Mouse (Mus musculus): ENCODE results near the gene C3. TPM values are rescaled to one million over a fixed set of nuclear protein-coding genes. Genes with fewer than 3 reads are reported as not detected.

Gene C3
- polyA plus RNA-seq, 1 experiment from 2014 or later = 1.4 TPM

DNA sequence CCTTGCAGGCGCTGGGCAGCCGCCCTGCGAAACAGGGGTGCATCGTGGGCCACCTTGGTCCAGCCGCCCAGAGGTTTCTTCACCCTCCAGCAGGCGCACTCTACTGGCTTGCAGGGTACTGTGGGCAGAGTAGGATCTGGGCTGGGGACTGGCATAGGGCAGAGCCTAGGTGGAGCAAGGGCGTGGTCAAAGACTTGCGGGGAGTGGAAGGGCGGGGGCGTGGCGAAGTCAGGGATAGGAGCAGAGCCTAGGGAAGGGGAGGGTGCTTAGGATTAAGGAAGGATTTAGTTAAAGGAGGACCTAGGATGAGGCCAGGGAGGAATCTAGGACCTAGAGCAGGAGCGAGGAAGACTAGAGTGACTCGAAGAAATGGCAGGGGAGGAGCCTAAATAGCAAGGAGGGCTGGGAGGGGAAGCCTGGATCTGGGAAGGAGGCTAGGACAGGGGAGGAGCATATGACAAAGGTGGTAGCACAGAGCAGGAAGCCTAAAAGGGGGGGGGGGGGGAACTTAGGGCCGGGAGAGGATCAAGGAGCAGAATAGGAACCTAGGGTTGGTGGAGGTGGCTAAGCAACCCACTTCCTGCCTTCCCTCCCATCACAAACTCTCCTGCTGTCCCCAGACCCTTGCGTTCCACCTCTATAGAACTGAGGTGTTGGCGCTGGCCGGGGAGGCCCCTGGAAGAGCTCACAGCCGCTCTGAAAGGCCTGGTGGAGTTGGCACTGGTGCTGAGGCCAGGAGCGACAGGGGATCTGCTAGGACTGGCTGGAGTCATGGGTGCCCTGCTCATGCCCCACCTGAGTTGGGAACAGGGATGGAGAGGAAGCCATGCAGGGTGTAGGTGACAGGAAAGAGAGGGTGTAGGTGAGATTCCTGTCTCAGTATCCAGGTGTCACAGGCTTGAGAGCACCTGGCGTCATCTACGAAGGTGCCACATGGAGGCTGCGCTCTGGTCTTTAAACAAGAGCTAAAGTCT is 37.3 kb upstream of the C3 start:
- Histone ChIP-seq H3K27ac (ENCODE audit: low read length) (no peak overlapping the region), H3K27me3 (ENCODE audit: control insufficient read depth, insufficient read depth, low read length) (no peaks in the 10 kb centered on the region), H3K36me3 (ENCODE audit: control insufficient read depth, insufficient read depth, low read length) (peaks cover 15% of the 10 kb centered on the region), H3K4me3 (ENCODE audit: low read depth, low read length) (no peak overlapping the region), H3K4me2 (replicated peaks; ENCODE audit: low read depth, low read length) (no peak overlapping the region; the same call in 1 of the 2 replicates), H3K4me1 (ENCODE audit: control insufficient read depth, insufficient read depth, low read length) (0 out of 2 replicates have a peak, but pooled peaks cover 4% of the 10 kb centered on the region), H3K9ac (replicated peaks; ENCODE audit: low read depth, low read length) (no peak overlapping the region), H3K9me3 (ENCODE audit: control insufficient read depth, low read depth, low read length) (no peaks in the 10 kb centered on the region)
- WGBS = 31% methylated on average over 21 of the region's 22 CpGs
- peak; percentile 77 for ATAC-seq (ENCODE audit: insufficient number of reproducible peaks, insufficient read depth, low FRiP score, low read depth)

- no peak for ATAC-seq (ENCODE audit: insufficient number of reproducible peaks, insufficient read depth, low FRiP score, low read depth)
- Histone ChIP-seq H3K9ac (replicated peaks; ENCODE audit: low read depth, low read length) (no peak overlapping the region), H3K4me1 (ENCODE audit: control insufficient read depth, insufficient read depth, low read length) (0 out of 2 replicates have a peak, but pooled peaks cover 4% of the 10 kb centered on the region), H3K36me3 (ENCODE audit: control insufficient read depth, insufficient read depth, low read length) (peaks cover 17% of the 10 kb centered on the region), H3K4me2 (replicated peaks; ENCODE audit: low read depth, low read length) (no peak overlapping the region), H3K9me3 (ENCODE audit: control insufficient read depth, low read depth, low read length) (no peaks in the 10 kb centered on the region), H3K27me3 (ENCODE audit: control insufficient read depth, insufficient read depth, low read length) (no peaks in the 10 kb centered on the region), H3K4me3 (ENCODE audit: low read depth, low read length) (no peak overlapping the region), H3K27ac (ENCODE audit: low read length) (no peak overlapping the region)
- WGBS = 75% methylated on average over 2 of the region's 2 CpGs
Observed at GRCm38 (mm10) chr17:57264164-57264563, 36.2 kb upstream of the C3 start.

DNA sequence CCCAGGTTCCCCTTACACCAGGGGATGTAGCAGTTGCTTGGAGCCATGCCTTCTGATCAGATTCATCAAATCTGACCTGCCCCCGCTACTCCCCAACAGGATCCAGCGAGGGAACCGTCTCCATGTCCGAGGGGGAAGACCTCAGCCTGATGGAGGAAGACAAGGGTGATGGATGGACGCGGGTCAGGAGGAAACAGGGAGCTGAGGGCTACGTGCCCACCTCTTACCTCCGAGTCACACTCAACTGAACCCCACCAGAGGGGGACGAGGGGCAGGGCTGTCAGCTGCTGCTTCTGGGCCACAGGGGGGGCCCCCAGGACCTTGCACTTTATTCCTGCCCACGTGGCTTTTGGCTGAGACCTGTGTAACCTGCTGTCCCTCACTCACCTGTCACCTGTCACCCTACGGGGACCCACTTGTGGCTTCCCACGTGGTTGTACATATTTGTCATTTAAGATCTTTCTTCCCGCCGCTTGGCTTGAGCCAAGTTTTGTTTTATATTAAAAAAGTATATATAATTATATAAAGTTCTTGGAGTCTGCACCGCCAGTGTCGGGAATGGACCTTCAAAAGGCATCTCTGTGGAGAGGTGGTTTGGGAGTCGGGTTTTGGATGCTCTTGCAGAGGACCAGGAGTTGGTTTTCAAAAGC is 35.1 kb upstream of the C3 start:
- Histone ChIP-seq H3K9ac (replicated peaks; ENCODE audit: low read depth, low read length) (no peak overlapping the region), H3K27ac (ENCODE audit: low read length) (no peak overlapping the region), H3K36me3 (ENCODE audit: control insufficient read depth, insufficient read depth, low read length) (peaks cover 21% of the 10 kb centered on the region), H3K27me3 (ENCODE audit: control insufficient read depth, insufficient read depth, low read length) (no peaks in the 10 kb centered on the region), H3K4me1 (ENCODE audit: control insufficient read depth, insufficient read depth, low read length) (0 out of 2 replicates have a peak, but pooled peaks cover 4% of the 10 kb centered on the region), H3K4me2 (replicated peaks; ENCODE audit: low read depth, low read length) (no peak overlapping the region), H3K9me3 (ENCODE audit: control insufficient read depth, low read depth, low read length) (no peaks in the 10 kb centered on the region), H3K4me3 (ENCODE audit: low read depth, low read length) (no peak overlapping the region)
- ATAC-seq (ENCODE audit: insufficient number of reproducible peaks, insufficient read depth, low FRiP score, low read depth) = no peak
- 89% methylated on average over 17 of the region's 17 CpGs for WGBS

DNA sequence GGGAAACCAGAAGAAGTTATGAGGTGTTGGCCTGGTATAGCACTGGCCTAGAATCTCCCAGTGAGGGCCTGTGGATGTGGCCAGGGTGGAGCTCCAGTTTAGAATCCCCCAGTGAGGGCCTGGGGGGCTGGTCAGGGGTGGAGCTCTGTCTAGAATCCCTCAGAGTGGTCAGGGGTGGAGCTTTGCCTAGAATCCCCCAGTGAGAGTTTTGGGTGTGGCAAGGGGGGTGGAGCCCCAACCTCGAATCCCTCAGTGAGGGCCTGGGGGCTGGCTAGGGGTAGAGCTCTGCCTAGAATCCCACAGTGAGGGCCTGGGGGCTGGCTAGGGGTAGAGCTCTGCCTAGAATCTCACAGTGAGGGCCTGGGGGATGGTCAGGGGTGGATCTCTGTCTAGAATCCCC is 33.9 kb upstream of the C3 start:
- Histone ChIP-seq H3K9me3 (ENCODE audit: control insufficient read depth, low read depth, low read length) (no peaks in the 10 kb centered on the region), H3K9ac (replicated peaks; ENCODE audit: low read depth, low read length) (no peak overlapping the region), H3K36me3 (ENCODE audit: control insufficient read depth, insufficient read depth, low read length) (peaks cover 29% of the 10 kb centered on the region), H3K27ac (ENCODE audit: low read length) (no peak overlapping the region), H3K4me2 (replicated peaks; ENCODE audit: low read depth, low read length) (no peak overlapping the region), H3K27me3 (ENCODE audit: control insufficient read depth, insufficient read depth, low read length) (no peaks in the 10 kb centered on the region), H3K4me3 (ENCODE audit: low read depth, low read length) (no peak overlapping the region), H3K4me1 (ENCODE audit: control insufficient read depth, insufficient read depth, low read length) (0 out of 2 replicates have a peak, but pooled peaks cover 4% of the 10 kb centered on the region)
- no peak for ATAC-seq (ENCODE audit: insufficient number of reproducible peaks, insufficient read depth, low FRiP score, low read depth)
- WGBS = 19% methylated on average over 1 of the region's 1 CpGs

DNA sequence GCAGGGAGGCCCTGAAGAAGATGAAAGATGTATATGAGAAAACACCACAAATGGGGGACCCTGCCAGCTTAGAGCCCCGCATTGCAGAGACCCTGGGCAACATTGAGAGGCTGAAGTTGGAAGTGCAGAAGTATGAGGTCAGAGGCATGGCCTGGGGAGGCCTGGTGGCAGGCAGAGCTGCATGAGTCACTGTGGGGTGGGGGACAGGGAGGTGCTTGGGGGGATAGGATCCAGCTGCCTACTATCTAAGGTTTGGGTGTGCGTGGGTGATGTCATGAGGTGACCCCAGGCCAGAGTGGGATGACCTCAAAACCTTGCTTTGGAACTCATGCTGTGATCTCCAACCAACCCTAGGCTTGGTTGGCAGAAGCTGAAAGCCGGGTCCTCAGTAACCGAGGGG is 33.4 kb upstream of the C3 start:
- Histone ChIP-seq H3K9ac (replicated peaks; ENCODE audit: low read depth, low read length) (no peak overlapping the region), H3K4me3 (ENCODE audit: low read depth, low read length) (no peak overlapping the region), H3K27ac (ENCODE audit: low read length) (no peak overlapping the region), H3K4me2 (replicated peaks; ENCODE audit: low read depth, low read length) (no peak overlapping the region), H3K9me3 (ENCODE audit: control insufficient read depth, low read depth, low read length) (no peaks in the 10 kb centered on the region), H3K27me3 (ENCODE audit: control insufficient read depth, insufficient read depth, low read length) (no peaks in the 10 kb centered on the region), H3K4me1 (ENCODE audit: control insufficient read depth, insufficient read depth, low read length) (0 out of 2 replicates have a peak, but pooled peaks cover 4% of the 10 kb centered on the region), H3K36me3 (ENCODE audit: control insufficient read depth, insufficient read depth, low read length) (peaks cover 32% of the 10 kb centered on the region)
- 98% methylated on average over 4 of the region's 4 CpGs for WGBS
- no peak for ATAC-seq (ENCODE audit: insufficient number of reproducible peaks, insufficient read depth, low FRiP score, low read depth)

GRCm38 (mm10) chr17:57260351-57260750 is 32.4 kb upstream of the C3 start:
- Histone ChIP-seq H3K4me3 (ENCODE audit: low read depth, low read length) (no peak overlapping the region), H3K27ac (ENCODE audit: low read length) (no peak overlapping the region), H3K4me2 (replicated peaks; ENCODE audit: low read depth, low read length) (no peak overlapping the region), H3K9me3 (ENCODE audit: control insufficient read depth, low read depth, low read length) (no peaks in the 10 kb centered on the region), H3K36me3 (ENCODE audit: control insufficient read depth, insufficient read depth, low read length) (peaks cover 37% of the 10 kb centered on the region), H3K27me3 (ENCODE audit: control insufficient read depth, insufficient read depth, low read length) (no peaks in the 10 kb centered on the region), H3K9ac (replicated peaks; ENCODE audit: low read depth, low read length) (no peak overlapping the region), H3K4me1 (ENCODE audit: control insufficient read depth, insufficient read depth, low read length) (0 out of 2 replicates have a peak, but pooled peaks cover 2% of the 10 kb centered on the region)
- WGBS = 84% methylated on average over 9 of the region's 9 CpGs
- no peak for ATAC-seq (ENCODE audit: insufficient number of reproducible peaks, insufficient read depth, low FRiP score, low read depth)

- Histone ChIP-seq H3K27me3 (ENCODE audit: control insufficient read depth, insufficient read depth, low read length) (no peaks in the 10 kb centered on the region), H3K4me3 (ENCODE audit: low read depth, low read length) (no peak overlapping the region), H3K4me1 (ENCODE audit: control insufficient read depth, insufficient read depth, low read length) (no peaks in the 10 kb centered on the region), H3K9me3 (ENCODE audit: control insufficient read depth, low read depth, low read length) (no peaks in the 10 kb centered on the region), H3K4me2 (replicated peaks; ENCODE audit: low read depth, low read length) (no peak overlapping the region), H3K27ac (ENCODE audit: low read length) (no peak overlapping the region), H3K36me3 (ENCODE audit: control insufficient read depth, insufficient read depth, low read length) (peaks cover 41% of the 10 kb centered on the region), H3K9ac (replicated peaks; ENCODE audit: low read depth, low read length) (no peak overlapping the region)
- WGBS = 87% methylated on average over 8 of the region's 8 CpGs
- ATAC-seq (ENCODE audit: insufficient number of reproducible peaks, insufficient read depth, low FRiP score, low read depth) = no peak
Observed at GRCm38 (mm10) chr17:57259742-57260141, 31.8 kb upstream of the C3 start.

GRCm38 (mm10) chr17:57258191-57258590 is 30.3 kb upstream of the C3 start:
- no peak for ATAC-seq (ENCODE audit: insufficient number of reproducible peaks, insufficient read depth, low FRiP score, low read depth)
- 97% methylated on average over 3 of the region's 3 CpGs for WGBS
- no peak overlapping the region for H3K9ac ChIP-seq (replicated peaks; ENCODE audit: low read depth, low read length)

More at GRCm38 (mm10) chr17:57258191-57258590, 30.3 kb upstream of the C3 start:
- Histone ChIP-seq H3K4me1 (ENCODE audit: control insufficient read depth, insufficient read depth, low read length) (no peaks in the 10 kb centered on the region), H3K4me3 (ENCODE audit: low read depth, low read length) (no peak overlapping the region), H3K27ac (ENCODE audit: low read length) (no peak overlapping the region), H3K9me3 (ENCODE audit: control insufficient read depth, low read depth, low read length) (no peaks in the 10 kb centered on the region), H3K27me3 (ENCODE audit: control insufficient read depth, insufficient read depth, low read length) (no peaks in the 10 kb centered on the region), H3K4me2 (replicated peaks; ENCODE audit: low read depth, low read length) (no peak overlapping the region), H3K36me3 (ENCODE audit: control insufficient read depth, insufficient read depth, low read length) (peaks cover 55% of the 10 kb centered on the region)
